Mouse (Mus musculus) CH12.LX (cell line): ENCODE data around the gene Rabep1.

Experiments used
- CHD2 ChIP-seq: IDR thresholded peaks from 2 replicates; pipeline ENCODE4 v1.6.1; 2011; ENCODE audit warnings: low read length, improper control_type of control experiment
- CTCF ChIP-seq, 2 experiments: IDR thresholded peaks in 1 of 2; conservative IDR thresholded peaks in 1 of 2; 2 replicates each; pipeline ENCODE4 v1.5.1; 2011 to 2012; ENCODE audit warnings: low read depth in 2 of 2, low read length in 2 of 2, improper control_type of control experiment in 1 of 2, inconsistent platforms in 1 of 2, mild to moderate bottlenecking in 1 of 2, moderate library complexity in 1 of 2
- EP300 ChIP-seq: IDR thresholded peaks from 2 replicates; pipeline ENCODE4 v1.6.1; 2011; ENCODE audit warnings: low read length, improper control_type of control experiment
- GABPA ChIP-seq: IDR thresholded peaks from 2 replicates; pipeline ENCODE4 v1.6.1; 2012; ENCODE audit warnings: low read depth, low read length, improper control_type of control experiment, inconsistent platforms; ENCODE audit not compliant: insufficient replicate concordance
- KAT2A ChIP-seq: IDR thresholded peaks from 2 replicates; pipeline ENCODE4 v1.6.1; 2012; ENCODE audit warnings: low read length, improper control_type of control experiment, inconsistent platforms; ENCODE audit not compliant: insufficient replicate concordance
- MAFK ChIP-seq: IDR thresholded peaks from 2 replicates; pipeline ENCODE4 v1.6.1; 2011; ENCODE audit warnings: low read length, improper control_type of control experiment; ENCODE audit not compliant: insufficient replicate concordance
- MEF2A ChIP-seq: IDR thresholded peaks from 2 replicates; pipeline ENCODE4 v1.6.1; 2014; ENCODE audit warnings: low read depth, mild to moderate bottlenecking, inconsistent platforms, low read length, improper control_type of control experiment, borderline replicate concordance
- POLR2A ChIP-seq: IDR thresholded peaks from 2 replicates; pipeline ENCODE4 v1.6.1; 2011; ENCODE audit warnings: low read depth, mild to moderate bottlenecking, improper control_type of control experiment, low read length
- SIN3A ChIP-seq: IDR thresholded peaks from 2 replicates; pipeline ENCODE4 v1.6.1; 2012; ENCODE audit warnings: low read length, improper control_type of control experiment, inconsistent platforms
- USF1 ChIP-seq: IDR thresholded peaks from 2 replicates; pipeline ENCODE4 v1.6.1; 2014; ENCODE audit warnings: low read depth, mild to moderate bottlenecking, inconsistent platforms, low read length, improper control_type of control experiment
- ZNF384 ChIP-seq: IDR thresholded peaks from 2 replicates; pipeline ENCODE4 v1.6.1; 2012; ENCODE audit warnings: low read depth, low read length, improper control_type of control experiment, inconsistent platforms

DNA sequence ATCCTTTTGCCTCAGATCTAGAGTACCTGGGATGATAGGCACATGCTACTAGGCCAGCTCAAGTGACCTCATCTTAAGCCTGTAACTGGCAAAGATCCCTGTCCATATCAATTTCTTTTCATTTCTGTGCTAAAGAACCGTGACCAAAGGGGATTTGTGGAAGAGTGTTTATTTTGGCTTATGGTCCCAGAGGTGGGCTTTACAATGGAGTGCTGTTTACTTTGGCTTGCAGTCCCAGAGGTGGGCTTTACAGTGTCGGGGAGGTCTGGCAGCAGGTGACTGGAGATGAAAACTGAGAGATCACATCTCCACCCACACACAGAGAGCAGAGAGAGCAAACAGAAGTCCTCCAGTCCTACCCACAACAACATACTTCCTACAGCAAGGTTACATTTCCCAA, 6.0 kb upstream of the Rabep1 start:
- no peak for TF ChIP-seq POLR2A
- no peak for TF ChIP-seq CTCF (conservative IDR thresholded peaks at IDR 0.05 in 1 of 2, IDR thresholded peaks at IDR 0.05 in 1 of 2; ENCODE audit: low read depth in 2 of 2, low read length in 2 of 2)
- TF ChIP-seq KAT2A, result no peak
- no peak for TF ChIP-seq MEF2A
- TF ChIP-seq MAFK, result no peak
- TF ChIP-seq ZNF384, result no peak
- TF ChIP-seq EP300, result no peak
- TF ChIP-seq SIN3A, result no peak
- TF ChIP-seq USF1, result no peak
- no peak for TF ChIP-seq CHD2
- TF ChIP-seq GABPA, result no peak
